In genomic region chr2:26237290-26237782, GRCm38 (mm10) we compare ENCODE assay signal across 8 mouse cellular contexts. TPM values are rescaled to one million over a fixed set of nuclear protein-coding genes. Genes with fewer than 3 reads are reported as not detected.
DNase-seq lines count a peak whose midpoint lies in the region; ATAC-seq and TF ChIP-seq lines count a peak whose summit lies in the region.

Gene Qsox2 (minus strand): TSS chr2:26237525.

- peaks cover 9% of the 10 kb centered on the region; the same call in 1 of the 2 replicates for H3K36me3 ChIP-seq in hindbrain, embryonic 10.5 days
- H3K36me3 ChIP-seq in lung, postnatal 0 days (ENCODE audit: insufficient read depth, low read length) = no peaks in the 10 kb centered on the region

- no peaks in the 10 kb centered on the region for H3K9me3 ChIP-seq in hindbrain, embryonic 10.5 days
- H3K9me3 ChIP-seq in lung, postnatal 0 days (ENCODE audit: low read length) = no peaks in the 10 kb centered on the region

- peak within 1 kb of the TSS; percentile 96 for H3K27ac ChIP-seq in hindbrain, embryonic 10.5 days
- peak within 1 kb of the TSS; percentile 76 for H3K27ac ChIP-seq in lung, postnatal 0 days (ENCODE audit: low read length)

- no peak for TF ChIP-seq EP300 in lung, postnatal 0 days (IDR thresholded peaks at IDR 0.05)

- peak within 1 kb of the TSS; percentile 90 for H3K4me3 ChIP-seq in hindbrain, embryonic 10.5 days
- peak within 1 kb of the TSS; percentile 80 for H3K4me3 ChIP-seq in lung, postnatal 0 days (ENCODE audit: low read depth, low read length)

- no peaks in the 10 kb centered on the region for H3K27me3 ChIP-seq in hindbrain, embryonic 10.5 days (ENCODE audit: insufficient read depth, poor library complexity, severe bottlenecking)
- H3K27me3 ChIP-seq in lung, postnatal 0 days (replicated peaks; ENCODE audit: insufficient read depth, low read length) = no peaks in the 10 kb centered on the region

- WGBS in hindbrain, embryonic 10.5 days = 2% methylated on average over 36 of the region's 36 CpGs
- 2% methylated on average over 36 of the region's 36 CpGs for WGBS in lung, postnatal 0 days

- peak within 1 kb of the TSS; percentile 75 for H3K9ac ChIP-seq in lung, postnatal 0 days (replicated peaks; ENCODE audit: low read depth)

- peak; percentile 84 for ATAC-seq in frontal cortex, adult (ENCODE audit: low TSS enrichment)
- ATAC-seq in lung, postnatal 0 days = peak; percentile 89

- TF ChIP-seq CTCF in lung, postnatal 0 days (IDR thresholded peaks at IDR 0.05) = no peak

- peak; percentile 88 for DNase-seq in MN1 (ENCODE audit: low spot score)
- peak; percentile 86 for DNase-seq in cerebellum, adult 9-10 months
- DNase-seq in hindbrain, embryonic 10.5 days (ENCODE audit: low spot score) = peak; percentile 97
- DNase-seq in layer of hippocampus, adult 9-11 months = peak; percentile 89
- DNase-seq in lung, postnatal 0 days (ENCODE audit: low spot score) = peak; percentile 96
- peak; percentile 86 for DNase-seq in ovary, postnatal 14 days (ENCODE audit: low spot score)
- DNase-seq in thymus, postnatal 14 days = peak; percentile 88

- H3K4me1 ChIP-seq in hindbrain, embryonic 10.5 days (replicated peaks) = peaks cover 30% of the 10 kb centered on the region
- H3K4me1 ChIP-seq in lung, postnatal 0 days (ENCODE audit: insufficient read depth, low read depth, low read length) = no peaks in the 10 kb centered on the region

- H3K4me2 ChIP-seq in lung, postnatal 0 days (replicated peaks; ENCODE audit: low read depth, low read length) = peak within 1 kb of the TSS; percentile 85

RNA-seq across cellular contexts. Expression of gene Qsox2, which starts in this region (rescaled TPM):
- 19.1 and 20.4 TPM in 2 replicates for polyA plus RNA-seq in hindbrain, embryonic 10.5 days (2016; fragmentation: Nextera tagmentation; extraction: Ambion mirVana)
- 11.3 and 12.9 TPM in 2 replicates for polyA plus RNA-seq in lung, postnatal 0 days (2015; fragmentation: Nextera tagmentation; extraction: Ambion mirVana)

Comparison
In these comparisons a context has a peak if more than half of its experiments do, and no peak if none do; other contexts are left out.
1. Peak in every context shown above with its lines: DNase-seq, ATAC-seq, H3K4me3 ChIP-seq and H3K27ac ChIP-seq.